Mouse (Mus musculus): Measurements from ENCODE around the gene Gpld1. TPM values are rescaled to one million over a fixed set of nuclear protein-coding genes. Genes with fewer than 3 reads are reported as not detected.

The Gpld1 gene
- total RNA-seq (2021): 1 to 10 TPM; 1.4 to 1.8 TPM

- intact Hi-C loops (cut with DNase I): no loop called here
Measured at GRCm38 (mm10) chr13:24942512-24943282, at the start of gene Gpld1. TSS of gene Gpld1 (plus strand) at chr13:24943152.

GRCm38 (mm10) chr13:24893880-24894279 lies 49.1 kb upstream of the Gpld1 start:
- DNase-seq (ENCODE audit: low spot score): no peak
- intact Hi-C loops (cut with DNase I): no loop called here

More at GRCm38 (mm10) chr13:24942512-24943282, at the start of gene Gpld1:
- no peak for DNase-seq (ENCODE audit: low spot score)

- no peak for DNase-seq (ENCODE audit: low spot score)
- intact Hi-C loops (cut with DNase I): no loop called here
Measured at GRCm38 (mm10) chr13:24901916-24902315, 41.0 kb upstream of the Gpld1 start.

- intact Hi-C loops (cut with DNase I): no loop called here
- no peak for DNase-seq (ENCODE audit: low spot score)
Measured at GRCm38 (mm10) chr13:24903412-24903811, 39.5 kb upstream of the Gpld1 start.

- DNase-seq (ENCODE audit: low spot score): no peak
- intact Hi-C loops (cut with DNase I): no loop called here
Measured at GRCm38 (mm10) chr13:24905422-24905821, 37.5 kb upstream of the Gpld1 start.

GRCm38 (mm10) chr13:24906831-24907570 lies 36.0 kb upstream of the Gpld1 start:
- no peak for DNase-seq (ENCODE audit: low spot score)
- intact Hi-C loops (cut with DNase I): no loop called here

GRCm38 (mm10) chr13:24909112-24909511 lies 33.8 kb upstream of the Gpld1 start:
- intact Hi-C loops (cut with DNase I): no loop called here
- DNase-seq (ENCODE audit: low spot score): no peak

- intact Hi-C loops (cut with DNase I): no loop called here
- no peak for DNase-seq (ENCODE audit: low spot score)
Measured at GRCm38 (mm10) chr13:24913576-24913975, 29.4 kb upstream of the Gpld1 start.

- DNase-seq (ENCODE audit: low spot score): no peak
- intact Hi-C loops (cut with DNase I): no loop called here
Measured at GRCm38 (mm10) chr13:24914915-24915314, 28.0 kb upstream of the Gpld1 start.

- intact Hi-C loops (cut with DNase I): no loop called here
- DNase-seq (ENCODE audit: low spot score): no peak
Measured at GRCm38 (mm10) chr13:24915831-24916230, 27.1 kb upstream of the Gpld1 start.

GRCm38 (mm10) chr13:24920333-24920977 lies 22.5 kb upstream of the Gpld1 start:
- intact Hi-C loops (cut with DNase I): loop anchor here (2.0 to 10.0 kb wide), 2 partner anchors 196 to 438 kb away; no protein-coding TSS in a partner anchor

GRCm38 (mm10) chr13:24921281-24921680 lies 21.7 kb upstream of the Gpld1 start:
- no peak for DNase-seq (ENCODE audit: low spot score)
- intact Hi-C loops (cut with DNase I): loop anchor here (2.0 to 10.0 kb wide), 2 partner anchors 196 to 438 kb away; no protein-coding TSS in a partner anchor

More at GRCm38 (mm10) chr13:24920333-24920977, 22.5 kb upstream of the Gpld1 start:
- DNase-seq (ENCODE audit: low spot score): no peak

GRCm38 (mm10) chr13:24923991-24924390 lies 19.0 kb upstream of the Gpld1 start:
- intact Hi-C loops (cut with DNase I): loop anchor here (10.0 kb wide), 1 partner anchor 199 kb away; no protein-coding TSS in a partner anchor
- no peak for DNase-seq (ENCODE audit: low spot score)

GRCm38 (mm10) chr13:24930591-24930990 lies 12.4 kb upstream of the Gpld1 start:
- intact Hi-C loops (cut with DNase I): loop anchor here (10.0 kb wide), 1 partner anchor 184 kb away; no protein-coding TSS in a partner anchor
- no peak for DNase-seq (ENCODE audit: low spot score)

GRCm38 (mm10) chr13:24933199-24933598 lies 9.8 kb upstream of the Gpld1 start:
- intact Hi-C loops (cut with DNase I): loop anchor here (10.0 kb wide), 1 partner anchor 182 kb away; no protein-coding TSS in a partner anchor
- DNase-seq (ENCODE audit: low spot score): no peak

GRCm38 (mm10) chr13:24936772-24937107 lies 6.2 kb upstream of the Gpld1 start:
- no peak for DNase-seq (ENCODE audit: low spot score)
- intact Hi-C loops (cut with DNase I): loop anchor here (10.0 kb wide), 1 partner anchor 178 kb away; no protein-coding TSS in a partner anchor

- intact Hi-C loops (cut with DNase I): loop anchor here (10.0 kb wide), 1 partner anchor 178 kb away; no protein-coding TSS in a partner anchor
- peak; percentile 46 for DNase-seq (ENCODE audit: low spot score)
Measured at GRCm38 (mm10) chr13:24937108-24937838, 5.7 kb upstream of the Gpld1 start, which contains the start of gene Aldh5a1. TSS of gene Aldh5a1 (minus strand) at chr13:24937661.

- intact Hi-C loops (cut with DNase I): loop anchor here (10.0 kb wide), 1 partner anchor 177 kb away; no protein-coding TSS in a partner anchor
- no peak for DNase-seq (ENCODE audit: low spot score)
Measured at GRCm38 (mm10) chr13:24937839-24938166, 5.1 kb upstream of the Gpld1 start.

- intact Hi-C loops (cut with DNase I): loop anchor here (10.0 kb wide), 1 partner anchor 176 kb away; no protein-coding TSS in a partner anchor
- no peak for DNase-seq (ENCODE audit: low spot score)
Measured at GRCm38 (mm10) chr13:24938683-24939082, 4.3 kb upstream of the Gpld1 start.
